13 mouse cellular contexts compared by ENCODE assay signal in genomic region chr3:89686031-89686430, GRCm38 (mm10).
"Had no signal": no experiment of that assay in that cellular context is flagged by ENCODE, and none has a peak within 500 bp of the region (broad histone marks: within the 10 kb centered on the region; RNA-seq: fewer than 3 reads in every experiment).

No protein-coding gene starts in this region.

- H3K4me3 ChIP-seq: layer of hippocampus, adult 2 months; limb, embryonic 10.5 days; liver, embryonic 15.5 days; neural tube, embryonic 12.5 days had no signal

- H3K4me2 ChIP-seq: liver, embryonic 11.5 days; liver, embryonic 15.5 days; neural tube, embryonic 12.5 days had no signal

- H3K9me3 ChIP-seq: limb, embryonic 10.5 days; liver, embryonic 15.5 days; neural tube, embryonic 12.5 days had no signal

- H3K36me3 ChIP-seq: limb, embryonic 10.5 days; liver, embryonic 15.5 days; neural tube, embryonic 12.5 days had no signal

- H3K9ac ChIP-seq: liver, embryonic 15.5 days; neural tube, embryonic 12.5 days had no signal

- DNase-seq: kidney, postnatal 10 days; kidney, postnatal 4 days; lung, adult 2 months; lung, postnatal 36 days; midbrain, embryonic 14.5 days; thymus, adult 2 months; thymus, postnatal 25 days had no signal

- ATAC-seq: lung, postnatal 0 days had no signal

- H3K27ac ChIP-seq: layer of hippocampus, adult 2 months; limb, embryonic 10.5 days; liver, embryonic 15.5 days; neural tube, embryonic 12.5 days had no signal

- H3K4me1 ChIP-seq: liver, embryonic 15.5 days; neural tube, embryonic 12.5 days had no signal
